Mouse (Mus musculus) right cerebral cortex, postnatal 14 days (tissue): Measurements from ENCODE around the gene Gm13278.
"Not testable (repeated sequence)": the region's sequence is repeated elsewhere in the genome, so short reads cannot be mapped to it uniquely, and the experiment has no call there.

Experiments used
- DNase-seq: peaks from one replicate; pipeline ENCODE4 v3.0.0; 2022

Gene Gm13278

GRCm38 (mm10) chr4:88793936-88794675 lies 2.8 kb downstream of the Gm13278 start, which contains the start of gene Gm13275:
Gene Gm13275, plus strand, starts transcription at chr4:88794487.
- peak; percentile 6 for DNase-seq

GRCm38 (mm10) chr4:88797097-88797496 lies 5.7 kb downstream of the Gm13278 start, which contains the start of gene Gm13279:
Gene Gm13279, plus strand, starts transcription at chr4:88797397.
- not testable (repeated sequence) for DNase-seq

- DNase-seq: not testable (repeated sequence)
These were observed 8.0 kb downstream of the Gm13278 start, which contains the start of gene Gm13285 for GRCm38 (mm10) chr4:88799365-88799764. Gene Gm13285, plus strand, starts transcription at chr4:88799665.

GRCm38 (mm10) chr4:88802954-88803353 lies 11.6 kb downstream of the Gm13278 start, which contains the start of gene Gm13287:
Gene Gm13287, plus strand, starts transcription at chr4:88803254.
- DNase-seq: not testable (repeated sequence)

GRCm38 (mm10) chr4:88805231-88805630 lies 13.9 kb downstream of the Gm13278 start, which contains the start of gene Gm13288:
Gene Gm13288, plus strand, starts transcription at chr4:88805531.
- not testable (repeated sequence) for DNase-seq

- not testable (repeated sequence) for DNase-seq
These were observed 14.4 kb downstream of the Gm13278 start for GRCm38 (mm10) chr4:88805761-88806160.

- no peak for DNase-seq
These were observed 24.6 kb downstream of the Gm13278 start, which contains the start of gene Ifna7 for GRCm38 (mm10) chr4:88815928-88816327. Gene Ifna7, plus strand, starts transcription at chr4:88816228.

GRCm38 (mm10) chr4:88819659-88820058 lies 28.3 kb downstream of the Gm13278 start, which contains the start of gene Ifna11:
Gene Ifna11, plus strand, starts transcription at chr4:88819959.
- DNase-seq: no peak

GRCm38 (mm10) chr4:88822995-88823394 lies 31.6 kb downstream of the Gm13278 start:
- no peak for DNase-seq

GRCm38 (mm10) chr4:88827116-88827515 lies 35.8 kb downstream of the Gm13278 start, which contains the start of gene Ifna6:
Gene Ifna6, plus strand, starts transcription at chr4:88827416.
- DNase-seq: not testable (repeated sequence)

- DNase-seq: peak; percentile 28
These were observed 39.2 kb downstream of the Gm13278 start for GRCm38 (mm10) chr4:88830523-88830922.

GRCm38 (mm10) chr4:88835225-88835624 lies 43.9 kb downstream of the Gm13278 start, which contains the start of gene Ifna5:
Gene Ifna5, plus strand, starts transcription at chr4:88835525.
- DNase-seq: not testable (repeated sequence)

- no peak for DNase-seq
These were observed 47.5 kb downstream of the Gm13278 start for GRCm38 (mm10) chr4:88838828-88839227.

GRCm38 (mm10) chr4:88840058-88840457 lies 48.7 kb downstream of the Gm13278 start:
- DNase-seq: no peak

GRCm38 (mm10) chr4:88841438-88841911 lies 50.1 kb downstream of the Gm13278 start, which contains the start of gene Ifna4:
Gene Ifna4, plus strand, starts transcription at chr4:88841861.
- DNase-seq: no peak
